ENCODE assay signal across 18 mouse cellular contexts in the genomic region with DNA sequence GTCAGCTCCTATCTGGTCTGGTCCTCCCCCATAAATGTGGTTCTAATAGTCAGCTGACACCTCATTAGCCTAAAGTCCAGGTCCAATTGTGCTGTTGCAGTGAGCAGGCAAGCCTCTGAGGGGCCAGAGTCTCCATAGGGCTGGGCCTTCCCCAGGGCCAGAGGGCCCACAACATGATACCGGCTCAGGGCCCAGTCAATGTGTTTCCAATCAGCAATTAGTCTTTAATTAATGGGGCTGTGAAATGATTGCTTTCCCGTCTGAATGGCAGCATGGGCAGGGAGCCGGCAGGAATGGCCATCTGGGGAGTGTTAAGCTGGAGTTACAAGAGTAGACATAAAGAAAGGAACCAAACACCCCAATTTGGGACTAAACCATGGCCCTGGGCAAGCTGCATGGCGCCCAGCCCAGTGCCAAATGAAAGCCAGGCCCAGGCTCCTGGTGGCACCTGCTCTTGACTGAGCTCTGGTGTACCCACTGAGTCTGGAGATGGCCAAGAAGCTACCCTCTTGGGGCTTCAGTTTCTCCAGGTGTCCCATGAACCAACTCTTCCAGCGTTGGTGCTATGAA.
"Had no signal": no experiment of that assay in that cellular context is flagged by ENCODE, and none has a peak within 500 bp of the region (broad histone marks: within the 10 kb centered on the region; RNA-seq: fewer than 3 reads in every experiment).

No protein-coding gene starts in this region.

- H3K4me1 ChIP-seq: liver, embryonic 13.5 days; lung, embryonic 15.5 days; megakaryocyte, embryonic 14.5 days; midbrain, embryonic 15.5 days; neural tube, embryonic 12.5 days; stomach, embryonic 15.5 days had no signal

- H3K9me3 ChIP-seq: liver, embryonic 13.5 days; lung, embryonic 15.5 days; megakaryocyte, embryonic 14.5 days; midbrain, embryonic 15.5 days; neural tube, embryonic 12.5 days; stomach, embryonic 15.5 days had no signal

- H3K36me3 ChIP-seq: liver, embryonic 13.5 days; lung, embryonic 15.5 days; midbrain, embryonic 15.5 days; neural tube, embryonic 12.5 days; stomach, embryonic 15.5 days had no signal

- H3K27ac ChIP-seq: layer of hippocampus, adult 2 months; liver, embryonic 13.5 days; lung, embryonic 15.5 days; macrophage; midbrain, embryonic 15.5 days; neural tube, embryonic 12.5 days; stomach, embryonic 15.5 days had no signal

- H3K9ac ChIP-seq: liver, embryonic 13.5 days; liver, postnatal 0 days; lung, embryonic 15.5 days; midbrain, embryonic 15.5 days; neural tube, embryonic 12.5 days; stomach, embryonic 15.5 days had no signal

- DNase-seq: kidney, postnatal 10 days; kidney, postnatal 4 days; left cerebral cortex, postnatal 4 days; liver; liver, embryonic 13.5 days; liver, postnatal 0 days; lung, postnatal 14 days; retina, postnatal 1 day; thymus, adult 2 months; thymus, postnatal 25 days had no signal

- H3K4me2 ChIP-seq: liver, embryonic 13.5 days; lung, embryonic 15.5 days; midbrain, embryonic 11.5 days; midbrain, embryonic 15.5 days; neural tube, embryonic 12.5 days; stomach, embryonic 15.5 days had no signal

- ATAC-seq: liver, postnatal 0 days; midbrain, embryonic 15.5 days had no signal

- H3K4me3 ChIP-seq: layer of hippocampus, adult 2 months; liver, embryonic 13.5 days; lung, embryonic 15.5 days; megakaryocyte, embryonic 14.5 days; midbrain, embryonic 15.5 days; neural tube, embryonic 12.5 days; stomach, embryonic 15.5 days had no signal
